Mouse (Mus musculus): Measurements from ENCODE around the gene Rcbtb2.

Rcbtb2 gene

DNA sequence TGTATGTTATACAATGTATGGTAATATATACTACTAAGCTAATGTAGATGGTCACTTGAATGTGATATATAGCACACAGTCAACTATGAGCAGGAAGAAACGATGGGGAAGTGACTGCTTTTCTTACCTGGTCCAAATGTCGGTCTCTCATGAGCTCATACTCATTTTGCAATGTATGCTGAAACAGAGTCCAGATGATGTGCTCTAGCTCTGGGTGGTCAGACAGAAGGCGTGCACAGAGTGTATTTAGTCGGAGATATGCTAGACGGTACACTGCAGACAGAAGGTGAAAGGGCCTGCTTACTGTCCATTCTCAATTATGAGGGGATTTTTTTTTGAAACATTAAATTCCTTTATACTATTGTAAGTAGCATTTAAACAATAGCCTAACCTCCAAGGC, 88.6 kb downstream of the Rcbtb2 start:
- no peak for DNase-seq

GRCm38 (mm10) chr14:73217062-73217461, 94.2 kb downstream of the Rcbtb2 start:
- DNase-seq, result no peak

DNA sequence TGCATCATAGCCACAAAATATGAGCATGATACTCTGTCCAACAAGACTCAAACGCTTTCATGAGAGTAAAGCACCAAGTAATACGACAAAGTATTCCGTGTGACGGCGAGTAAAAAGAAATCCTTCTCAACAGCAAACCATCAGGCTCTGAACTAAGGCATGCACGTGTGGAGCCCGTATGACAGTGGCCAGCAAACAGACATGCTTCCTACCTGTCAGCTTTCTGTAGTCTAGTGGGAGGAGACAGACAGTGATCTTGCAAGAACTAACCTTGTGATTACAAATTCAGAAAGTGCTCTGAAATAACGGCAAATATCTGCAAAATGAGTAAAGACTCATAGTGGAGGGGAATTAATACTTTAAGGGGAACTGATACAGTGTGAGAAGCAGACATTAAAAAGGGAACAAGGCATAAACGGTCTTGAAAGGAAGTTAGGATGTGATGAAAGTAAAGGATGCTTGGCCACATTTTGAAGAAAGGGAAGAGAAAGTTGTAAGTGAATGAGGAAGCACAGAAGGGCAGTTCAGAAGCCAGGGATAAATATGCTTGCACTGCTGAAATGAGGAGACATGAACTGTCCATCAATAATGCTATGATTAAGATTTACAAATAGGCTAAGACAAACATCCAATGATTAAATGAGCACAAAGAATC, 99.6 kb downstream of the Rcbtb2 start:
- no peak for DNase-seq

GRCm38 (mm10) chr14:73226346-73226745, 103.5 kb downstream of the Rcbtb2 start:
- no peak for DNase-seq

- no peak for DNase-seq
Measured at GRCm38 (mm10) chr14:73226849-73227248, 104.0 kb downstream of the Rcbtb2 start.

GRCm38 (mm10) chr14:73231286-73231982, 108.6 kb downstream of the Rcbtb2 start:
- DNase-seq, result no peak

DNA sequence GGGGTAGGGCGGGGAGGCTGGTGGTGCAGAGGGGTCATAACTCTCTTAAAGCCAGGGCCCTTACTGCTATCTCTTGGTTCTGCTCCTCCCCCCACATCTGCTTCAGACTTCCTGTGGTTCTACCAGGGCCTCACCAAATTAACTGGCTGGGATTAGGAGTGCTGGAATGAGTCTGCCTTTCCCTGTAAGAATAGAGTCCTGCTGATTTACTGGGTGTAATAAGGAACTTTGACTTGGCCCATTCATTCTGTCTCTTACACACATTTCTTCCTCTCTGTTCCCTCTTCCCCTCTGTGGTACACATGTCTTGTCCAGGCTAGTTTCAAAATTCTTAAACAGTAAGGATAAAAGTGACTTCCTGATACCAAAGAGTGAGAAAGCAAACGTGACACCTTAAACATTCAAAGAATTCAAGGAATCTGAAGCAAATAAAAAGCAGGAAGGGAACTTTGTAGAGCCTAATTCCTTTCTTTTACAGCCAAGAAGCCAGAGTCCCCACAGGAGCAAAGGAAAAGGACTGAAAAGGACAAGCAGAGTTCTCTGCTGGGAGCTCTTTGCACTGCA, 111.7 kb downstream of the Rcbtb2 start:
- DNase-seq, result no peak

GRCm38 (mm10) chr14:73237848-73238321, 115.0 kb downstream of the Rcbtb2 start, which contains the start of gene Lpar6:
Gene Lpar6 (plus strand): TSS chr14:73237895.
- DNase-seq, result peak; percentile 65

DNA sequence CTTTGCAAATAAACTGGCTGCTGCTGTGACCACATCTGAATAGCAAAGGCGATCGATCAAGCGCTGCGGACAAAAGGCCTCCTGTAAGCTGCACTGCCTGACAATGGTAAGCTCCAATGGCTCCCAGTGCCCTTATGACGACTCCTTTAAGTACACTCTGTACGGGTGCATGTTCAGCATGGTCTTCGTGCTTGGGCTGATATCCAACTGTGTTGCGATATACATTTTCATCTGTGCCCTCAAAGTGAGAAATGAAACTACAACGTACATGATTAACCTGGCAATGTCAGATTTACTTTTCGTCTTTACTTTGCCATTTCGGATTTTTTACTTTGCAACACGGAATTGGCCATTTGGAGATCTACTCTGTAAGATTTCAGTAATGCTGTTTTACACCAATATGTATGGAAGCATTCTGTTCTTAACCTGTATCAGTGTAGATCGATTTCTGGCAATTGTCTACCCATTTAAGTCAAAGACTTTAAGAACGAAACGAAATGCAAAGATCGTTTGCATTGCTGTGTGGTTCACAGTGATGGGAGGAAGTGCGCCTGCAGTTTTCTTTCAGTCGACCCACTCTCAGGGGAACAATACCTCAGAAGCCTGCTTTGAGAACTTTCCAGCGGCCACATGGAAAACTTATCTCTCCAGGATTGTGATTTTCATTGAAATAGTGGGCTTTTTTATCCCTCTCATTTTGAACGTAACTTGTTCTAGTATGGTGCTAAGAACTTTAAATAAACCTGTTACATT, 115.8 kb downstream of the Rcbtb2 start:
- DNase-seq, result peak; percentile 46

DNA sequence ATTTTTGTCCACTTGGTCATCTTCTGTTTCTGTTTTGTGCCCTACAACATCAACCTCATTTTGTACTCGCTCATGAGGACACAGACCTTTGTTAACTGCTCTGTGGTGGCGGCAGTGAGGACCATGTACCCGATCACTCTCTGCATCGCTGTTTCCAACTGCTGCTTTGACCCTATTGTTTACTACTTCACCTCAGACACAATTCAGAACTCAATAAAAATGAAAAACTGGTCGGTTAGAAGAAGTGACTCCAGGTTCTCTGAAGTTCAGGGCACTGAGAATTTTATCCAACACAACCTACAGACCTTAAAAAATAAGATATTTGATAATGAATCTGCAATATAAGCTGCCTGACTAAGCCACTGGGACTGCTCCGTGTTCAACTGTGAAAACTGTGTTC, 116.5 kb downstream of the Rcbtb2 start:
- peak; percentile 24 for DNase-seq

DNA sequence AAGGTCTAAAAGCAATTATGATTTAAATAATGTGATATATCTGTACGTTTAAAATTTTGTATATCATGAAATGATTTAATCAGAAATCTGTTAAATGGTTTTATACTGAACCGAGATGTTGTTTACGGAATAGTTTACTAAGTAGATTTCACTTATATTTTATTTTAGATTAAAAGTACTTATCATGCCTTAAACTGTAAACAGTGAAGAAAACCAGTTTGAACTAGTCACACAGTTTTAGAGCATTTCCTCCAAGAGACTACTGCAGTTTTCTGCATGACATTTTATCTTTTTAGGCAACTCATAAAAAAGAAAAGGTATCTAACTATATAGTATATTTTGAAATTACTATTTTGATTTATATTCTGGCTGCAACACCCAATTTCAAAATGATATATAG, 117.0 kb downstream of the Rcbtb2 start:
- no peak for DNase-seq

GRCm38 (mm10) chr14:73244061-73244597, 121.3 kb downstream of the Rcbtb2 start:
- DNase-seq, result no peak

DNA sequence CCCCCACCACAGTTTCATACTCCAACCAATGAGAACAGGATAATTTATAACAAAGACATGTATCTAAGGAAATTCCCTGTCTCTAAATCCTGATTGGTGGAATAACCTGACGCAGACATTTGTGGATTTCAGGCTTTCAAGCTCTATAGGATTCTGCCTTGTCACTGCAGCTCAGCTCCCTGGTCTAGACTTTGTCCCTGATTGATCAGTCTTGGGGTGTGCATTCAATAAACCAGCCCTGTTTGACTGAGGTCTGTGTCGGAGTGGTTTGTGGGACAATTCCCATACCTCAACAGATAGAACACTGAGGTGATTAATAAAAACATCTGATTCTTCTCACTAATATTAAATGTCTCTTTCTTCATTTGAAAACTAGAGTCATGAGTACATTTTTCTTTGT, 127.2 kb downstream of the Rcbtb2 start:
- DNase-seq, result no peak

DNA sequence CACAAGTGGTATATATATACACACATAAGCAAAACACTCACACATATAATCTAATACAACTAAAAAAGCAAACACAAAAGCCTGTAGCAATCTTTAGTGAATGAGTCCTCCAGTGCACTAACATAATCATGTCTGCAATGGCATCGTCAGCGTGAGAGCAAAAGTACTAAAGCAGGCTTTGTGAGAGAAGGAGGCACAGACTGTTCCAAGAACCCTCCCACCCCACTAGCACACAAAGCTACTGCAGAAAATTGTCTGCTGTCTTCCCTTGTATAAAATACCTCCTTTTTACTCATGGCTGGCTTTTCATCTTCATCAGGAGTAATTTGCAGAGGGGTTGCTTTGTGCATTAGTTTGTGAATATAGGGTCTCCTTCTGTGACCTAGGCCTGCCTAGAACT, 129.4 kb downstream of the Rcbtb2 start:
- no peak for DNase-seq

GRCm38 (mm10) chr14:73253453-73254251, 130.8 kb downstream of the Rcbtb2 start:
- DNase-seq, result peak; percentile 89

DNA sequence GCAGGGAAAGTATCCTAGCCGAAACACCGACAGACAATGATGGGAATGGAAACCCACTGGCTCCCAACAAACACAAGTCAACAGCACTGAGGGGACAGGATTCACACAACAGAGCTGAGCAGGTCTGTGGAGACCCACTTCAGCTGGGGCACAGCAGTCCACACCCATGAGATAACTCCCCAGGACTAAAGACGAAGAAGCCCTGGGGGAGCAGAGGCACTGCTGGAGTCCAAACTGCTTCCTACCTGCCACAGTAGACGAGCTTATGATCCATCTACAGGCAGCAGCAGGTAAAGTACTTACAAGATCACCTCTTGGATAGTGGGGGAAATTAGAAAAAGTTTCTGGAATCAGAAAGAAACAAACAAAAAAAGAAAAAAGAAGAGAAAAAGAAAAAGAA, 131.6 kb downstream of the Rcbtb2 start:
- peak; percentile 49 for DNase-seq

DNA sequence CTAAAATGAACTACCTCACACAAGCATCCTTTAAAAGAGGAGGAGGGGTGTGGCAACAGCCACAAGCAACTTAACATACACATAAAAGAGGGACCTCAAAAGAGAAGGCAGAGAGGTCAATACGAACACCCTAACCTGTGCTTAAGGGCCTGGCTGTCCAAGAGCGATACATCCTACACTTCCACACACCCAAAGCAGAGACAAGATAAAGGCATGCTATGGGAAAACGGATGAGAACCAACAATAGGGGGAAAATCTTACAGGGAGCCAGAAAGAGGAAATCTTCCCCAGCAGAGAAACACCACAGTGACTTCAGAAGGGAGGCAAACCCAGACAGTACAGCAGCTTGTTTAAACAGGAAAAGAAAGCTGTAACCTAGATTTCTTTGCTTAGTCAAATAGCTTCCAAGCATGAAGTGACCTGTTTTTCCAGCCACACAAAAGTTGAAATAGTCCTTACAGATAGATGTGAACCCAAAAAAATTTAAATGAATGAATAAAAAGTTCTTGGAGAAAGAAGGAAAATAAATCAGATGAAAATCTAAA, 132.7 kb downstream of the Rcbtb2 start:
- no peak for DNase-seq

DNA sequence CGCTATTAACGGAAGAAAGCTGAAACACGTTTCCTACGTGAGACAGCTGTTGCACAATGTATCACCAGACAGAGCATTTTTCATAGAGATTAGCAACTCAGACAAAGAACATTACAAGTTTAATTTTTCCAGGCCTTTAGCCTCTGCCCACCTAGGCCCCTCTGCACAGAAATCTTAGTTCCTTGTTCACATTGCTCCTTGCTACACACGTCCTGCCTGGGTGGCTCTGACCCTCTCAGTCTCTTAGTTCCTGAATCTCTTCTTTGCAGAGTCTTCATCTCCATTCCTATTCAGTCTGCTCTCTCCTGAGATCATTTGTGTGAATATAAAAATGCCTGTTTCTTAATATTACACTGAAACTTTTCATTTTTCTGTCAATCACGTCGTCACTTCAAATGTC, 134.5 kb downstream of the Rcbtb2 start:
- DNase-seq, result no peak
